Mouse (Mus musculus) liver, adult 2 months (tissue): ENCODE measurements around the gene Twistnb. TPM values are rescaled to one million over a fixed set of nuclear protein-coding genes. Genes with fewer than 3 reads are reported as not detected.

Experiments
- DNase-seq: peaks from one replicate; pipeline ENCODE4 v3.0.0-alpha.2; 2011; ENCODE audit warnings: low read depth, low spot score; ENCODE audit errors: extremely low read depth
- H3K27ac ChIP-seq: fragments of 200-500 bp; replicated peaks from 2 replicates; pipeline ENCODE4 v1.5.1; 2012; ENCODE audit warnings: low read depth, mild to moderate bottlenecking, control low read depth, inconsistent platforms, low read length; ENCODE audit not compliant: insufficient read depth
- H3K27me3 ChIP-seq: fragments of 200-500 bp; 2 replicates; pipeline ENCODE4 v1.6.1; 2012; ENCODE audit warnings: mild to moderate bottlenecking, moderate library complexity, low read length, inconsistent platforms; ENCODE audit not compliant: control insufficient read depth, insufficient read depth
- H3K36me3 ChIP-seq: fragments of 200-500 bp; 2 replicates; pipeline ENCODE4 v1.6.1; 2012; ENCODE audit warnings: low read length, inconsistent platforms; ENCODE audit not compliant: control insufficient read depth, insufficient read depth
- H3K4me1 ChIP-seq: fragments of 200-500 bp; 2 replicates; pipeline ENCODE4 v1.6.1; 2011; ENCODE audit warnings: low read length; ENCODE audit not compliant: control insufficient read depth, insufficient read depth
- H3K4me3 ChIP-seq: fragments of 200-500 bp; 2 replicates; pipeline ENCODE4 v1.5.1; 2011; ENCODE audit warnings: low read depth, mild to moderate bottlenecking, control low read depth, low read length, moderate library complexity; ENCODE audit not compliant: insufficient read depth
- H3K79me2 ChIP-seq: fragments of 200-500 bp; 2 replicates; pipeline ENCODE4 v1.6.1; 2012; ENCODE audit warnings: inconsistent platforms, mild to moderate bottlenecking, low read length, moderate library complexity; ENCODE audit not compliant: control insufficient read depth, insufficient read depth
- H3K9ac ChIP-seq: fragments of 200-500 bp; 2 replicates; pipeline ENCODE4 v1.6.1; 2012; ENCODE audit warnings: low read depth, mild to moderate bottlenecking, control low read depth, inconsistent platforms, low read length
- CTCF ChIP-seq: fragments of 200-500 bp; IDR thresholded peaks from 2 replicates; pipeline ENCODE4 v1.5.1; 2011; ENCODE audit warnings: low read depth, low read length, control low read depth
- POLR2A ChIP-seq: fragments of 200-500 bp; IDR thresholded peaks from 2 replicates; pipeline ENCODE4 v1.6.1; 2011; ENCODE audit warnings: low read length, control low read depth; ENCODE audit not compliant: insufficient read depth; ENCODE audit errors: extremely low read depth
- WGBS: fragments of 180-500 bp; shearing (Covaris S2); methylation state at CpG from one replicate; pipeline ENCODE4 v1.1.7; 2018; 5-methylcytosine and 5-hydroxymethylcytosine counted together
- polyA plus RNA-seq: library from polyadenylated mRNA; depleted of rRNA; stranded (reverse); fragments of >200 nt; gene quantifications from 2 replicates; pipeline ENCODE4 v1.2.3, GENCODE M21; 2012
- total RNA-seq: library from RNA; depleted of rRNA; stranded (reverse); fragments of >200 nt; gene quantifications from 2 replicates; pipeline ENCODE4 v1.2.3, GENCODE M21; 2014

The Twistnb gene
- total and polyA plus RNA-seq, 2 experiments, result 8.3 to 25.9 TPM

DNA sequence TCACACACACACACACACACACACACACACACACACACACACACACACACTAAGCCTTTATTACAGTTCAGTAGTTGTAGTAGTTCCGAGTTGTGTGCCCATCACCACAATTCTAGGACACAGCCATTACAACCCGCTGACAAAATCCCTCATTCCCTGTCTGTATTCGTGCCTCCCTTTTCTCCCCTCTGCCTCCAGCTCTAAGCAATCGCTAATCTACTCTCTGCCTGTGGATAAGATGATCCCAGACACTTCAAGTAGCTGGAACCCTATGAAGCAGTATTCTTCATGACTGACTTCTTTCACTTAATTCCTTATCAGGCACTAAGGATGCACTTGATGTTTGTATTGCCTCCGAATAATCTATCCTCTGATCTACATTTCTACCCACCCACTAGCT is 24.4 kb upstream of the Twistnb start:
- no peak for DNase-seq
- Histone ChIP-seq H3K27ac (no peak overlapping the region), H3K4me1 (no peaks in the 10 kb centered on the region), H3K27me3 (no peaks in the 10 kb centered on the region; the same call in 1 of the 2 replicates), H3K4me3 (no peak overlapping the region), H3K79me2 (no peaks in the 10 kb centered on the region), H3K9ac (no peak overlapping the region), H3K36me3 (no peaks in the 10 kb centered on the region)
- TF ChIP-seq CTCF (no peak), POLR2A (no peak)
- WGBS, result 67% methylated on average over 5 of the region's 5 CpGs

GRCm38 (mm10) chr12:33405398-33406026 is 23.9 kb upstream of the Twistnb start:
- no peaks in the 10 kb centered on the region; the same call in 1 of the 2 replicates for H3K27me3 ChIP-seq
- TF ChIP-seq POLR2A (no peak), CTCF (no peak)
- no peaks in the 10 kb centered on the region for H3K36me3 ChIP-seq
- no peak overlapping the region for H3K4me3 ChIP-seq
- H3K27ac ChIP-seq, result no peak overlapping the region
- no peaks in the 10 kb centered on the region for H3K79me2 ChIP-seq
- no peaks in the 10 kb centered on the region for H3K4me1 ChIP-seq
- 62% methylated on average over 6 of the region's 6 CpGs for WGBS
- no peak overlapping the region for H3K9ac ChIP-seq
- no peak for DNase-seq

- no peaks in the 10 kb centered on the region for H3K79me2 ChIP-seq
- no peak overlapping the region for H3K4me3 ChIP-seq
- no peaks in the 10 kb centered on the region for H3K27me3 ChIP-seq
- no peaks in the 10 kb centered on the region for H3K4me1 ChIP-seq
- no peak overlapping the region for H3K9ac ChIP-seq
- no peaks in the 10 kb centered on the region for H3K36me3 ChIP-seq
- H3K27ac ChIP-seq, result no peak overlapping the region
- TF ChIP-seq CTCF (no peak), POLR2A (no peak)
- no peak for DNase-seq
- WGBS, result 53% methylated on average over 6 of the region's 6 CpGs
Measured at GRCm38 (mm10) chr12:33411580-33412151, 17.8 kb upstream of the Twistnb start.

- WGBS, result 40% methylated on average over 3 of the region's 3 CpGs
- Histone ChIP-seq H3K27ac (no peak overlapping the region), H3K36me3 (no peaks in the 10 kb centered on the region), H3K4me3 (no peak overlapping the region), H3K9ac (no peak overlapping the region), H3K79me2 (no peaks in the 10 kb centered on the region), H3K4me1 (peaks cover 11% of the 10 kb centered on the region), H3K27me3 (no peaks in the 10 kb centered on the region)
- DNase-seq, result peak; percentile 65
- TF ChIP-seq CTCF (peak; percentile 61), POLR2A (no peak)
Measured at GRCm38 (mm10) chr12:33424329-33424728, 5.1 kb upstream of the Twistnb start.

GRCm38 (mm10) chr12:33427293-33427692 is 2.1 kb upstream of the Twistnb start:
- H3K4me3 ChIP-seq, result no peak overlapping the region
- TF ChIP-seq CTCF (no peak), POLR2A (no peak)
- no peak overlapping the region for H3K9ac ChIP-seq
- 19% methylated on average over 3 of the region's 3 CpGs for WGBS
- H3K36me3 ChIP-seq, result no peaks in the 10 kb centered on the region
- no peak for DNase-seq
- no peak overlapping the region for H3K27ac ChIP-seq
- H3K27me3 ChIP-seq, result no peaks in the 10 kb centered on the region
- peaks cover 4% of the 10 kb centered on the region; the same call in 1 of the 2 replicates for H3K79me2 ChIP-seq
- peaks cover 13% of the 10 kb centered on the region for H3K4me1 ChIP-seq

- Histone ChIP-seq H3K79me2 (peaks cover 4% of the 10 kb centered on the region; the same call in 1 of the 2 replicates), H3K9ac (no peak overlapping the region), H3K36me3 (no peaks in the 10 kb centered on the region), H3K27ac (peak overlapping the region; percentile 72), H3K27me3 (no peaks in the 10 kb centered on the region), H3K4me3 (no peak overlapping the region), H3K4me1 (peaks cover 13% of the 10 kb centered on the region)
- WGBS, result 20% methylated on average over 2 of the region's 2 CpGs
- TF ChIP-seq CTCF (no peak), POLR2A (no peak)
- peak; percentile 94 for DNase-seq
Measured at GRCm38 (mm10) chr12:33427726-33428125, 1.7 kb upstream of the Twistnb start.
